21 mouse cellular contexts compared by ENCODE assay signal in genomic region chr2:58978095-58978494, GRCm38 (mm10).
"Had no signal": no experiment of that assay in that cellular context is flagged by ENCODE, and none has a peak within 500 bp of the region (broad histone marks: within the 10 kb centered on the region; RNA-seq: fewer than 3 reads in every experiment).

No protein-coding gene starts in this region.

- H3K4me1 ChIP-seq: lung, embryonic 15.5 days; megakaryocyte, embryonic 14.5 days; midbrain, embryonic 13.5 days; midbrain, embryonic 15.5 days; neural tube, embryonic 13.5 days; neural tube, embryonic 15.5 days had no signal

- H3K27ac ChIP-seq: liver, embryonic 14.5 days; lung, embryonic 15.5 days; macrophage; midbrain, embryonic 13.5 days; midbrain, embryonic 15.5 days; neural tube, embryonic 13.5 days; neural tube, embryonic 15.5 days had no signal

- ATAC-seq: lung, postnatal 0 days; midbrain, embryonic 13.5 days; midbrain, embryonic 15.5 days had no signal

- H3K4me3 ChIP-seq: lung, embryonic 15.5 days; megakaryocyte, embryonic 14.5 days; midbrain, embryonic 13.5 days; midbrain, embryonic 15.5 days; myocyte; neural tube, embryonic 13.5 days; neural tube, embryonic 15.5 days had no signal

- DNase-seq: lung, adult 2 months; lung, postnatal 14 days; lung, postnatal 36 days; retina, postnatal 1 day; right cerebral cortex, adult 18-20 months; right cerebral cortex, postnatal 25 days; right cerebral cortex, postnatal 4 days; spleen, adult 18-20 months; thymus, adult 2 months; thymus, postnatal 14 days; thymus, postnatal 36 days had no signal
